ENCODE assay signal across 18 mouse cellular contexts in genomic region chr4:129326191-129326590, GRCm38 (mm10). TPM values are rescaled to one million over a fixed set of nuclear protein-coding genes. Genes with fewer than 3 reads are reported as not detected.
A peak's percentile ranks its signal among the peaks of the same experiment; 100 is the strongest.
DNase-seq lines count a peak whose midpoint lies in the region; ATAC-seq and TF ChIP-seq lines count a peak whose summit lies in the region.
"Had no signal": no experiment of that assay in that cellular context is flagged by ENCODE, and none has a peak within 500 bp of the region (broad histone marks: within the 10 kb centered on the region; RNA-seq: fewer than 3 reads in every experiment).

No protein-coding gene starts in this region.

- H3K27me3 ChIP-seq in kidney, adult 2 months (replicated peaks; ENCODE audit: control insufficient read depth, insufficient read depth, low read length) = no peaks in the 10 kb centered on the region
- no peaks in the 10 kb centered on the region for H3K27me3 ChIP-seq in kidney, embryonic 14.5 days (ENCODE audit: control insufficient read depth, insufficient read depth, low read length)
- H3K27me3 ChIP-seq in kidney, embryonic 16.5 days (ENCODE audit: insufficient read depth, low read length) = no peaks in the 10 kb centered on the region
- H3K27me3 ChIP-seq: embryonic facial prominence, embryonic 13.5 days; forebrain, embryonic 12.5 days; heart, embryonic 13.5 days; hindbrain, embryonic 15.5 days had no signal

- no peak for TF ChIP-seq POLR2A in kidney, adult 2 months (IDR thresholded peaks at IDR 0.05; ENCODE audit: low read depth, low read length)

- H3K4me1 ChIP-seq in kidney, adult 2 months (ENCODE audit: control insufficient read depth, insufficient read depth, low read length) = peaks cover 16% of the 10 kb centered on the region
- 0 out of 2 replicates have a peak, but pooled peaks cover 1% of the 10 kb centered on the region for H3K4me1 ChIP-seq in kidney, embryonic 14.5 days (ENCODE audit: control insufficient read depth, insufficient read depth, low read length)
- no peaks in the 10 kb centered on the region for H3K4me1 ChIP-seq in kidney, embryonic 16.5 days (ENCODE audit: insufficient read depth, low read length)

- no peak for ATAC-seq in kidney, embryonic 14.5 days (ENCODE audit: low FRiP score, low TSS enrichment)
- ATAC-seq in kidney, embryonic 16.5 days (ENCODE audit: low FRiP score, low TSS enrichment) = no peak
- ATAC-seq: forebrain, embryonic 16.5 days had no signal

- no peak overlapping the region for H3K4me2 ChIP-seq in kidney, embryonic 14.5 days (replicated peaks; ENCODE audit: low read depth, low read length)
- no peak overlapping the region for H3K4me2 ChIP-seq in kidney, embryonic 16.5 days (replicated peaks; ENCODE audit: low read depth, low read length)
- H3K4me2 ChIP-seq: embryonic facial prominence, embryonic 13.5 days; forebrain, embryonic 12.5 days; heart, embryonic 13.5 days; hindbrain, embryonic 15.5 days had no signal

- peak overlapping the region; percentile 79 for H3K27ac ChIP-seq in kidney, adult 2 months (ENCODE audit: insufficient read depth, low read depth, low read length)
- no peak overlapping the region for H3K27ac ChIP-seq in kidney, embryonic 14.5 days (ENCODE audit: low read depth, low read length)
- H3K27ac ChIP-seq in kidney, embryonic 16.5 days (ENCODE audit: low read length) = no peak overlapping the region
- H3K27ac ChIP-seq: embryonic facial prominence, embryonic 13.5 days; forebrain, embryonic 12.5 days; heart, embryonic 13.5 days; hindbrain, embryonic 15.5 days had no signal

- H3K9me3 ChIP-seq in kidney, embryonic 14.5 days (ENCODE audit: control insufficient read depth, low read length) = no peaks in the 10 kb centered on the region
- no peaks in the 10 kb centered on the region for H3K9me3 ChIP-seq in kidney, embryonic 16.5 days (ENCODE audit: low read length)
- H3K9me3 ChIP-seq: embryonic facial prominence, embryonic 13.5 days; forebrain, embryonic 12.5 days; G1E; heart, embryonic 13.5 days; hindbrain, embryonic 15.5 days had no signal

- 14% methylated on average over 1 of the region's 1 CpGs for WGBS in kidney, adult 2 months
- WGBS in kidney, embryonic 14.5 days = 73% methylated on average over 1 of the region's 1 CpGs
- 68% methylated on average over 1 of the region's 1 CpGs for WGBS in kidney, embryonic 16.5 days

- TF ChIP-seq CTCF in kidney, adult 2 months (conservative IDR thresholded peaks at IDR 0.05; ENCODE audit: insufficient read depth, insufficient read length, low read depth, low read length) = no peak

- H3K9ac ChIP-seq in kidney, embryonic 14.5 days (ENCODE audit: low read depth, low read length) = no peak overlapping the region
- H3K9ac ChIP-seq in kidney, embryonic 16.5 days (replicated peaks; ENCODE audit: low read length) = no peak overlapping the region
- H3K9ac ChIP-seq: embryonic facial prominence, embryonic 13.5 days; forebrain, embryonic 12.5 days; heart, embryonic 13.5 days; hindbrain, embryonic 15.5 days had no signal

- H3K4me3 ChIP-seq in kidney, adult 2 months (ENCODE audit: insufficient read depth, low read depth, low read length) = no peak overlapping the region
- H3K4me3 ChIP-seq in kidney, embryonic 14.5 days (ENCODE audit: low read length) = no peak overlapping the region
- no peak overlapping the region for H3K4me3 ChIP-seq in kidney, embryonic 16.5 days (ENCODE audit: low read length)
- H3K4me3 ChIP-seq: embryonic facial prominence, embryonic 13.5 days; forebrain, embryonic 12.5 days; heart, embryonic 13.5 days; hindbrain, embryonic 15.5 days had no signal

- DNase-seq in kidney, adult 2 months = peak; percentile 84
- peak; percentile 41 to 50 for DNase-seq in kidney, postnatal 25 days
- DNase-seq in kidney, postnatal 36 days = peak; percentile 54 to 66
- DNase-seq in spleen, adult 18-20 months = no peak
- DNase-seq: adrenal gland, postnatal 14 days; cerebellum, adult 11-12 months; cerebellum, adult 9-10 months; cerebellum, postnatal 25 days; gastrocnemius, postnatal 25 days; heart, postnatal 36 days had no signal

- peaks cover 9% of the 10 kb centered on the region for H3K36me3 ChIP-seq in kidney, adult 2 months (ENCODE audit: control insufficient read depth, insufficient read depth, low read length)
- H3K36me3 ChIP-seq in kidney, embryonic 14.5 days (ENCODE audit: control insufficient read depth, insufficient read depth, low read length) = peaks cover 78% of the 10 kb centered on the region
- peaks cover 46% of the 10 kb centered on the region for H3K36me3 ChIP-seq in kidney, embryonic 16.5 days (ENCODE audit: insufficient read depth, low read length)

RNA-seq across cellular contexts. Expression of gene Rbbp4, which starts 9.0 kb away (rescaled TPM):
- polyA plus RNA-seq in kidney, adult 2 months (2012; rRNA removed) = 30.8 and 36.7 TPM in 2 replicates
- 421 and 437 TPM in 2 replicates for polyA plus RNA-seq in kidney, embryonic 14.5 days (2014; fragmentation: Nextera tagmentation; extraction: Ambion mirVana)
- polyA plus RNA-seq in kidney, embryonic 16.5 days (2015; fragmentation: Nextera tagmentation; extraction: Ambion mirVana) = 383 and 405 TPM in 2 replicates

RNA-seq across cellular contexts. Expression of gene Zbtb8os, which starts 9.3 kb away (rescaled TPM):
- polyA plus RNA-seq in kidney, adult 2 months (2012; rRNA removed) = 21.6 and 32.1 TPM in 2 replicates
- polyA plus RNA-seq in kidney, embryonic 14.5 days (2014; fragmentation: Nextera tagmentation; extraction: Ambion mirVana) = 50.2 and 70.1 TPM in 2 replicates
- polyA plus RNA-seq in kidney, embryonic 16.5 days (2015; fragmentation: Nextera tagmentation; extraction: Ambion mirVana) = 44.4 and 45.1 TPM in 2 replicates

RNA-seq across cellular contexts. Expression of gene Sync, which starts 38.8 kb away (rescaled TPM):
- polyA plus RNA-seq in kidney, adult 2 months (2012; rRNA removed) = 0.46 and 0.69 TPM in 2 replicates
- 0.63 and 0.84 TPM in 2 replicates for polyA plus RNA-seq in kidney, embryonic 14.5 days (2014; fragmentation: Nextera tagmentation; extraction: Ambion mirVana)
- 1.2 and 1.3 TPM in 2 replicates for polyA plus RNA-seq in kidney, embryonic 16.5 days (2015; fragmentation: Nextera tagmentation; extraction: Ambion mirVana)

RNA-seq across cellular contexts. Expression of gene Zbtb8a, which starts 51.7 kb away (rescaled TPM):
- 4.9 and 5.4 TPM in 2 replicates for polyA plus RNA-seq in kidney, adult 2 months (2012; rRNA removed)
- polyA plus RNA-seq in kidney, embryonic 14.5 days (2014; fragmentation: Nextera tagmentation; extraction: Ambion mirVana) = 7.9 and 13.3 TPM in 2 replicates
- 17.2 and 18.4 TPM in 2 replicates for polyA plus RNA-seq in kidney, embryonic 16.5 days (2015; fragmentation: Nextera tagmentation; extraction: Ambion mirVana)

Comparison
In these comparisons a context has a peak if more than half of its experiments do, and no peak if none do; other contexts are left out.
1. RNA of gene Rbbp4, which starts 9.0 kb away (polyA plus RNA-seq): 421 to 437 TPM in kidney, embryonic 14.5 days and 383 to 405 TPM in kidney, embryonic 16.5 days; 30.8 to 36.7 TPM in kidney, adult 2 months; every median in the first group is over 10 times any median in the second.
2. DNase-seq: peak in kidney, adult 2 months (single experiment), kidney, postnatal 25 days (2 of 2) and kidney, postnatal 36 days (2 of 2); none in spleen, adult 18-20 months (0 of 2).